Mouse (Mus musculus): ENCODE data around the gene Ppp1r13l. TPM values are rescaled to one million over a fixed set of nuclear protein-coding genes. Genes with fewer than 3 reads are reported as not detected.
A peak's percentile ranks its signal among the peaks of the same experiment; 100 is the strongest.

The Ppp1r13l gene
- total RNA-seq, 1 experiment: 5.3 TPM

DNA sequence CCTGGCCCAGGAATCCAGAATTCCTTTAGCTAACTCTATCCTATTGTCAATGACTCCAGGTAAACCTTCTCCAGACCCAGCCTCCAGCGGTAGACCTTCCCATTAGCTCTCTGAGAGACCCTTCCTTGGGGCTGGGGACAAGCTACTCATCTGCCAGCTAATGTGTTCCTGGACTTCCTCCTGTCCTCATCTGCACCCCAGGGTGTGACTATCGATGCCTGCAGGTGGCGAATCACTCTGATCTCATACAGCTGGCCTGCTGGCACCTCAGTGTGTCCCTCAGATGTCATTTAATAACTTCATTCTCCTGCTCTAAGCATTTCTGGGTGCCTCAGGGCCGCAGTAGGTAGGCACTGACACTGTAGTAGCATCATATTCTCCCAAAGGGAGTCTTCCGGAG lies 31.8 kb upstream of the Ppp1r13l start:
- no peak for DNase-seq (ENCODE audit: low read depth, low spot score)
- Histone ChIP-seq H3K4me3 (ENCODE audit: insufficient read depth in 1 of 2, low read depth in 1 of 2, low read length in 2 of 2, poor library complexity in 1 of 2, severe bottlenecking in 1 of 2) (no peak overlapping the region), H3K9ac (ENCODE audit: insufficient read depth, low read depth, low read length, poor library complexity, severe bottlenecking) (no peak overlapping the region), H3K27ac (ENCODE audit: insufficient read depth, low read depth, low read length, poor library complexity, severe bottlenecking) (no peak overlapping the region), H3K9me3 (ENCODE audit: control insufficient read depth, insufficient read depth, low read depth, low read length) (no peaks in the 10 kb centered on the region), H3K4me1 (ENCODE audit: control insufficient read depth in 2 of 2, insufficient read depth in 2 of 2, low read length in 2 of 2, poor library complexity in 1 of 2) (peaks cover 2 to 10% of the 10 kb centered on the region in 2 experiments; a peak in 2 of 4 replicates), H3K36me3 (ENCODE audit: control insufficient read depth, insufficient read depth, low read length, poor library complexity, severe bottlenecking) (no peaks in the 10 kb centered on the region)
- no peak for TF ChIP-seq CHD2 (IDR thresholded peaks at IDR 0.05; ENCODE audit: low read depth, low read length)
- no peak for TF ChIP-seq ZNF384 (IDR thresholded peaks at IDR 0.05; ENCODE audit: low read depth, low read length)
- TF ChIP-seq MAFK (IDR thresholded peaks at IDR 0.05; ENCODE audit: insufficient read depth, low read depth, low read length): no peak
- TF ChIP-seq ZC3H11A (IDR thresholded peaks at IDR 0.05; ENCODE audit: borderline replicate concordance, low read depth, low read length): no peak
- TF ChIP-seq HCFC1 (IDR thresholded peaks at IDR 0.05; ENCODE audit: borderline replicate concordance, insufficient read depth, low read length): no peak
- in situ Hi-C loops (cut with MboI; ENCODE audit: low sequenced_read_pairs in 2 of 2, unreplicated experiment in 2 of 2): no loop called here

DNA sequence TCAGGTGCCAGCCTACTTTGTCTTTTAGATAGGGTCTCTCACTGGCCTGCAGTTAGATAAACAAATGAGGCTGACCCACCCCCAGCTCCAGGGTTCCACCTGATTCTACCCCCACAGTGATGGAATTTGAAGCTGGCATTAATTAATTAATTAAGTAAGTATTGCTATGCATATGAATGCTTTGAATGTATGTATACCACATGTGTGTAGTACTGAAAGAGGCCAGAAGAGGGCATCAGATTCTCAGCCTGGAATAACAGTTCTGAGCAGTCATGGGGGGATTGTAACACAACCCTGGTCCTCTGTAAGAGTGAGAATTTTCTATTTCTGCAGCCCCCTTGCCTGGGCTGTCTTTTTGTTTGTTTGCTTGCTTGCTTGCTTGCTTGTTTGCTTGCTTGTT lies 31.1 kb upstream of the Ppp1r13l start:
- Histone ChIP-seq H3K36me3 (ENCODE audit: control insufficient read depth, insufficient read depth, low read length, poor library complexity, severe bottlenecking) (no peaks in the 10 kb centered on the region), H3K27ac (ENCODE audit: insufficient read depth, low read depth, low read length, poor library complexity, severe bottlenecking) (no peak overlapping the region), H3K9ac (ENCODE audit: insufficient read depth, low read depth, low read length, poor library complexity, severe bottlenecking) (no peak overlapping the region), H3K9me3 (ENCODE audit: control insufficient read depth, insufficient read depth, low read depth, low read length) (no peaks in the 10 kb centered on the region), H3K4me1 (ENCODE audit: control insufficient read depth in 2 of 2, insufficient read depth in 2 of 2, low read length in 2 of 2, poor library complexity in 1 of 2) (peaks cover 2 to 10% of the 10 kb centered on the region in 2 experiments; a peak in 2 of 4 replicates), H3K4me3 (ENCODE audit: insufficient read depth in 1 of 2, low read depth in 1 of 2, low read length in 2 of 2, poor library complexity in 1 of 2, severe bottlenecking in 1 of 2) (no peak overlapping the region)
- in situ Hi-C loops (cut with MboI; ENCODE audit: low sequenced_read_pairs in 2 of 2, unreplicated experiment in 2 of 2): no loop called here
- DNase-seq (ENCODE audit: low read depth, low spot score): no peak
- no peak for TF ChIP-seq ZC3H11A (IDR thresholded peaks at IDR 0.05; ENCODE audit: borderline replicate concordance, low read depth, low read length)
- no peak for TF ChIP-seq HCFC1 (IDR thresholded peaks at IDR 0.05; ENCODE audit: borderline replicate concordance, insufficient read depth, low read length)
- no peak for TF ChIP-seq ZNF384 (IDR thresholded peaks at IDR 0.05; ENCODE audit: low read depth, low read length)
- no peak for TF ChIP-seq MAFK (IDR thresholded peaks at IDR 0.05; ENCODE audit: insufficient read depth, low read depth, low read length)
- no peak for TF ChIP-seq CHD2 (IDR thresholded peaks at IDR 0.05; ENCODE audit: low read depth, low read length)

DNA sequence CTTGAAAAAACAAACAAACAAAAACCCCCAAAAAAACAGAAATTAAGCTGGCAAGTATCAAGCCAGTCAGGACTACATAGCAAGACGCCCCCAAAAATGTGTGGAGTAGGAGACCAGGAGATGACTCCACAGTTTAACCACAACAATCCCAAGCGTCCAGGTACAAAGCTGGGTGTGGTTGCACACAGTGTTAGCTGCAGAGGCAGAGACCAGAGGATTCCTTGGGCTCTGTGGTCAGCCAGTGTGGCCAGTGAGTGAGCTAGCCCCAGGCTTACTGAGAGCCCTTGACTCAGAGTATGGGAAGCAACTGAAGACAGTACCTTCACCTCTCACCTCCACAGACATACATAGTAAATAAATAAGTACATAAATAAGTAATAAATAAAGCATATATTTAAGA lies 27.6 kb upstream of the Ppp1r13l start:
- H3K9ac ChIP-seq (ENCODE audit: insufficient read depth, low read depth, low read length, poor library complexity, severe bottlenecking): no peak overlapping the region
- no peak overlapping the region for H3K27ac ChIP-seq (ENCODE audit: insufficient read depth, low read depth, low read length, poor library complexity, severe bottlenecking)
- H3K4me1 ChIP-seq (ENCODE audit: control insufficient read depth in 2 of 2, insufficient read depth in 2 of 2, low read length in 2 of 2, poor library complexity in 1 of 2): peaks cover 2 to 12% of the 10 kb centered on the region in 2 experiments; a peak in 1 of 4 replicates
- no peak for DNase-seq (ENCODE audit: low read depth, low spot score)
- no peaks in the 10 kb centered on the region for H3K9me3 ChIP-seq (ENCODE audit: control insufficient read depth, insufficient read depth, low read depth, low read length)
- TF ChIP-seq HCFC1 (IDR thresholded peaks at IDR 0.05; ENCODE audit: borderline replicate concordance, insufficient read depth, low read length): no peak
- TF ChIP-seq ZNF384 (IDR thresholded peaks at IDR 0.05; ENCODE audit: low read depth, low read length): no peak
- in situ Hi-C loops (cut with MboI; ENCODE audit: low sequenced_read_pairs in 2 of 2, unreplicated experiment in 2 of 2): no loop called here
- no peaks in the 10 kb centered on the region for H3K36me3 ChIP-seq (ENCODE audit: control insufficient read depth, insufficient read depth, low read length, poor library complexity, severe bottlenecking)
- H3K4me3 ChIP-seq (ENCODE audit: insufficient read depth in 1 of 2, low read depth in 1 of 2, low read length in 2 of 2, poor library complexity in 1 of 2, severe bottlenecking in 1 of 2): no peak overlapping the region

DNA sequence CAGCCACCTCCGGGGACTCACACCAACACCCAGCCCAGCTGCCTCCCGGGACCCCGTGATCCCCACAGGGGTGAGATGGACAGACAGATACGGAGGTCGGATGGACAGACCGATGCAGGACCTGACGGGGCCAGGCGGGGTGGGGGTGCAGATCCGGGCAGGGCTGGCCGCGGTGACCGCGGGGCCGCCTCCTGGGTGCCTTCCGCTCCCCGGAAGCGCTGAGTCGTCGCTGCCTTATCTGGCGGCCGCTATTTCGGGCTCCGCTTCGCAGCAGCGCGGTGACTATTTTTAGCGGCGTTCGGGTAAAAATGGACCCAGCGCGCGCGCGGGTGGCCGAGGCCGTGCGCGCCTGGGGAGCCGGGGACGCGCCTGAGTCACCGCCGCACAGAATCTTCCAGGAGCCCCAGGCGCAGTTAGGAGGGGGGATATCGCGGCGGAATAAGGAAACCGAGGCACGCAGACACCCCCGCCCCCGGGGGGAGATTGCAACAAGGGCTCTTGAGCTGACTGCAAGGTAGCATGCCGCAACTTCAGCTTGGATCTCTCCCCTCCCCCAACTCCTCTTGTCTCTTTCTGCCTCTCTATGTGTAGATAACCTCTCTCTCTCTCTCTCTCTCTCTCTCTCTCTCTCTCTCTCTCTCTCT lies 26.7 kb upstream of the Ppp1r13l start:
- TF ChIP-seq HCFC1 (IDR thresholded peaks at IDR 0.05; ENCODE audit: borderline replicate concordance, insufficient read depth, low read length) (0 out of 2 replicates have a peak, but pooled peaks have one; percentile 16), CHD2 (IDR thresholded peaks at IDR 0.05; ENCODE audit: low read depth, low read length) (no peak)

DNA sequence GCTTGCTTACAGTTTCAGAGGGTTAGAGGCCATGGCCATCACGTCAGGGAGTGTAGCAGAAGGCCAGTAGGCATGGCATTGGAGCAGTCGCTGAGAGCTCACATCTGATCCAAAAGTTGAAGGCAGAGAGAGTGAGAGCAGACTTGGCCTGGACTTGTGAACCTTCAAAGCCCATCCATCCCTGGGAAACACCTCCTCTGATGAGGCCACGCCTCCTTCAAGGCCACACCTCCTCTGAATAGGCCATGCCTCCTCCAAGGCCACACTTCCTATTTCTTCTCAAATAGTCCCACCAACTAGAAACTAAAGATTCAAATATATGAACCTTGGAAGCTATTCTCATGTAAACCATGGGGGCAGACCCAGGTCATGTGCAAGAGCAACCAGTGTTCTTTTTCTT lies 24.0 kb upstream of the Ppp1r13l start:
- no peaks in the 10 kb centered on the region for H3K36me3 ChIP-seq (ENCODE audit: control insufficient read depth, insufficient read depth, low read length, poor library complexity, severe bottlenecking)
- no peaks in the 10 kb centered on the region for H3K9me3 ChIP-seq (ENCODE audit: control insufficient read depth, insufficient read depth, low read depth, low read length)
- in situ Hi-C loops (cut with MboI; ENCODE audit: low sequenced_read_pairs in 2 of 2, unreplicated experiment in 2 of 2): no loop called here
- H3K27ac ChIP-seq (ENCODE audit: insufficient read depth, low read depth, low read length, poor library complexity, severe bottlenecking): no peak overlapping the region
- no peak overlapping the region for H3K4me3 ChIP-seq (ENCODE audit: insufficient read depth in 1 of 2, low read depth in 1 of 2, low read length in 2 of 2, poor library complexity in 1 of 2, severe bottlenecking in 1 of 2)
- TF ChIP-seq HCFC1 (IDR thresholded peaks at IDR 0.05; ENCODE audit: borderline replicate concordance, insufficient read depth, low read length): no peak
- TF ChIP-seq CHD2 (IDR thresholded peaks at IDR 0.05; ENCODE audit: low read depth, low read length): no peak
- TF ChIP-seq ZC3H11A (IDR thresholded peaks at IDR 0.05; ENCODE audit: borderline replicate concordance, low read depth, low read length): no peak
- no peak for TF ChIP-seq MAFK (IDR thresholded peaks at IDR 0.05; ENCODE audit: insufficient read depth, low read depth, low read length)
- TF ChIP-seq ZNF384 (IDR thresholded peaks at IDR 0.05; ENCODE audit: low read depth, low read length): no peak
- H3K4me1 ChIP-seq (ENCODE audit: control insufficient read depth in 2 of 2, insufficient read depth in 2 of 2, low read length in 2 of 2, poor library complexity in 1 of 2): peaks cover 2 to 5% of the 10 kb centered on the region in 2 experiments; a peak in 1 of 4 replicates
- DNase-seq (ENCODE audit: low read depth, low spot score): no peak
- H3K9ac ChIP-seq (ENCODE audit: insufficient read depth, low read depth, low read length, poor library complexity, severe bottlenecking): no peak overlapping the region

More for the DNA sequence above, 26.7 kb upstream of the Ppp1r13l start:
- in situ Hi-C loops (cut with MboI; ENCODE audit: low sequenced_read_pairs in 2 of 2, unreplicated experiment in 2 of 2): no loop called here
- Histone ChIP-seq H3K4me1 (ENCODE audit: control insufficient read depth in 2 of 2, insufficient read depth in 2 of 2, low read length in 2 of 2, poor library complexity in 1 of 2) (peaks cover 2 to 7% of the 10 kb centered on the region in 2 experiments; a peak in 1 of 4 replicates), H3K9me3 (ENCODE audit: control insufficient read depth, insufficient read depth, low read depth, low read length) (no peaks in the 10 kb centered on the region), H3K36me3 (ENCODE audit: control insufficient read depth, insufficient read depth, low read length, poor library complexity, severe bottlenecking) (no peaks in the 10 kb centered on the region), H3K27ac (ENCODE audit: insufficient read depth, low read depth, low read length, poor library complexity, severe bottlenecking) (no peak overlapping the region), H3K4me3 (ENCODE audit: insufficient read depth in 1 of 2, low read depth in 1 of 2, low read length in 2 of 2, poor library complexity in 1 of 2, severe bottlenecking in 1 of 2) (peak overlapping the region; percentile 64 to 74), H3K9ac (ENCODE audit: insufficient read depth, low read depth, low read length, poor library complexity, severe bottlenecking) (peak overlapping the region; percentile 75)
- DNase-seq (ENCODE audit: low read depth, low spot score): no peak
